Mouse (Mus musculus) forebrain, embryonic 14.5 days (tissue): ENCODE measurements around the gene Rhot2. TPM values are rescaled to one million over a fixed set of nuclear protein-coding genes. Genes with fewer than 3 reads are reported as not detected.

Source experiments
- ATAC-seq: fragments of 200-750 bp; cut with Nextera tagmentation; 2 replicates; pipeline ENCODE4 v1.8.0; 2017; ENCODE audit warnings: mild to moderate bottlenecking, moderate library complexity
- DNase-seq: peaks from one replicate; pipeline ENCODE4 v3.0.0-alpha.2; 2015; ENCODE audit warnings: low spot score
- H3K27ac ChIP-seq: fragments of 300-500 bp; sonication (generic); 2 replicates; pipeline ENCODE4 v1.5.1; 2014; ENCODE audit warnings: low read depth, mild to moderate bottlenecking, control low read depth, low read length, moderate library complexity
- H3K27me3 ChIP-seq: fragments of 300-500 bp; sonication (generic); replicated peaks from 2 replicates; pipeline ENCODE4 v1.6.1; 2014; ENCODE audit warnings: low read length, control low read depth, mixed read lengths; ENCODE audit not compliant: control insufficient read depth, insufficient read depth
- H3K36me3 ChIP-seq: fragments of 300-500 bp; sonication (generic); 2 replicates; pipeline ENCODE4 v1.6.1; 2014; ENCODE audit warnings: low read length, control low read depth; ENCODE audit not compliant: control insufficient read depth, insufficient read depth
- H3K4me1 ChIP-seq: fragments of 300-500 bp; sonication (generic); 2 replicates; pipeline ENCODE4 v1.6.1; 2014; ENCODE audit warnings: antibody characterized with exemption, low read length, control low read depth; ENCODE audit not compliant: control insufficient read depth, insufficient read depth
- H3K4me2 ChIP-seq: fragments of 300-500 bp; sonication (generic); 2 replicates; pipeline ENCODE4 v1.6.1; 2014; ENCODE audit warnings: mild to moderate bottlenecking, control low read depth, low read length
- H3K4me3 ChIP-seq: fragments of 300-500 bp; sonication (generic); 2 replicates; pipeline ENCODE4 v1.5.1; 2014; ENCODE audit warnings: low read depth, low read length, control low read depth
- H3K9ac ChIP-seq: fragments of 300-500 bp; sonication (generic); 2 replicates; pipeline ENCODE4 v1.6.1; 2014; ENCODE audit warnings: mild to moderate bottlenecking, low read length, control low read depth, moderate library complexity
- H3K9me3 ChIP-seq: fragments of 300-500 bp; sonication (generic); replicated peaks from 2 replicates; pipeline ENCODE4 v1.6.1; 2016; ENCODE audit warnings: low read length, control low read depth, mixed read lengths; ENCODE audit not compliant: control insufficient read depth
- WGBS: fragments of 180-500 bp; shearing (Covaris S2); extraction: QIAGEN DNeasy Blood & Tissue Kit; methylation state at CpG from one replicate; pipeline ENCODE4 v1.1.7; 2014; 5-methylcytosine and 5-hydroxymethylcytosine counted together
- polyA plus RNA-seq: library from polyadenylated mRNA; unstranded; fragments of >200 nt; fragmentation: Nextera tagmentation; extraction: Ambion mirVana; gene quantifications from 2 replicates; pipeline ENCODE4 v1.2.1, GENCODE M21; 2014

The Rhot2 gene
- polyA plus RNA-seq, 1 experiment from 2014 or later: 11.3 TPM

DNA sequence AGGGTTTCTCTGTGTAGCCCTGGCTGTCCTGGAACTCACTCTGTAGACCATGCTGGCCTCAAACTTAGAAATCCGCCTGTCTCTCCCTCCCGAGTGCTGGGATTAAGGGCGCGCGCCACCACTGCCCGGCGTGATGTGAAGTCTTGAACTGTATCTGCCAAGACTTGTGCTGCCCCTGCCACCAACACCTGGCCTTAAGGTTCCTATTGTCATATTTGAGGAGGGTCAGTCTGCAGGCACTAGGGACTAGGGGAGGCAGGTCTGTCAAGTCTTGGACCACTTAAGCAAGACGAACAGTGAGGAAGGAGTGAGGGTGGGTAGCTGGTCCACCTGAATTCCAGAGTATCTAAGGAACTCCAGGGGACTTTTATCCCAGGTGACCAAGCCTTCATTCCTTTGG lies 24.8 kb upstream of the Rhot2 start:
- H3K4me3 ChIP-seq: no peak overlapping the region
- H3K9me3 ChIP-seq: no peaks in the 10 kb centered on the region
- no peaks in the 10 kb centered on the region for H3K36me3 ChIP-seq
- no peak overlapping the region for H3K27ac ChIP-seq
- no peaks in the 10 kb centered on the region for H3K27me3 ChIP-seq
- H3K4me1 ChIP-seq: peaks cover 12% of the 10 kb centered on the region; the same call in 1 of the 2 replicates
- DNase-seq: no peak
- WGBS: 88% methylated on average over 8 of the region's 8 CpGs
- no peak for ATAC-seq
- no peak overlapping the region for H3K9ac ChIP-seq
- no peak overlapping the region for H3K4me2 ChIP-seq

DNA sequence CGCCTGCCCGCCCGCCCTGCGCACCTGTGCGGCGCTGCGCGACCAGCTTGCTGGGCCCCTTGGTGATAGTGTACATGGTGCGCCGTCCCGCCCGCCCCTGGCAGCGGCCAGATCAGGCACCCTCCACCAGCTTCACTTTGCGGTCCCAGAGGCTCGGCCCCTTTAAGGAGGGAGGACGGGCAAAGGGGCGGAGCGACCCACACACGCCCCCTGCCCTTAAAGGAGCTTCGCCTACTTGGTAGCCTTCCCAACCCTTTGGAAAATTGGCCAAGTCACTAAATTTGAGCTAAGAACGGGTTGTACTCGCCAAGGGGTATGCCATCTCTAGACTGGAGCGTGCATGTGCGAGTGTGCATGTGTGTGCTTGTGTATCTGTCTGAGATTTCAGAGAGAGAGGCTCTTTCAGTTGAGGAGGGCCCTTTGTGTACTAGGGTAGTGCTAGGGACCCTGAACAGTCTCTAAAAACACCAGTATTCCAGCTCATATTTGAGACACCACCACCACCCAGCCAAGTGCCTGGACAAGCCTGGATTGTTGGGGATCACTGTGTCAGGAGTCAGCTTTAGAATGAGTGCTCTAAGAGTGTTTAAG lies 24.0 kb upstream of the Rhot2 start, which contains the start of gene Mcrip2:
Gene Mcrip2, minus strand, starts transcription at position 164 of the 591 bp plus-strand sequence.
- DNase-seq (peak; percentile 91), ATAC-seq (peak; percentile 94)
- Histone ChIP-seq H3K27me3 (no peaks in the 10 kb centered on the region), H3K27ac (peak within 1 kb of the TSS; percentile 55; the same call in 1 of the 2 replicates), H3K4me2 (peak within 1 kb of the TSS; percentile 99), H3K4me3 (peak within 1 kb of the TSS; percentile 62), H3K9ac (peak within 1 kb of the TSS; percentile 69), H3K9me3 (no peaks in the 10 kb centered on the region), H3K36me3 (no peaks in the 10 kb centered on the region), H3K4me1 (peaks cover 6% of the 10 kb centered on the region; the same call in 1 of the 2 replicates)
- 0% methylated on average over 24 of the region's 24 CpGs for WGBS

DNA sequence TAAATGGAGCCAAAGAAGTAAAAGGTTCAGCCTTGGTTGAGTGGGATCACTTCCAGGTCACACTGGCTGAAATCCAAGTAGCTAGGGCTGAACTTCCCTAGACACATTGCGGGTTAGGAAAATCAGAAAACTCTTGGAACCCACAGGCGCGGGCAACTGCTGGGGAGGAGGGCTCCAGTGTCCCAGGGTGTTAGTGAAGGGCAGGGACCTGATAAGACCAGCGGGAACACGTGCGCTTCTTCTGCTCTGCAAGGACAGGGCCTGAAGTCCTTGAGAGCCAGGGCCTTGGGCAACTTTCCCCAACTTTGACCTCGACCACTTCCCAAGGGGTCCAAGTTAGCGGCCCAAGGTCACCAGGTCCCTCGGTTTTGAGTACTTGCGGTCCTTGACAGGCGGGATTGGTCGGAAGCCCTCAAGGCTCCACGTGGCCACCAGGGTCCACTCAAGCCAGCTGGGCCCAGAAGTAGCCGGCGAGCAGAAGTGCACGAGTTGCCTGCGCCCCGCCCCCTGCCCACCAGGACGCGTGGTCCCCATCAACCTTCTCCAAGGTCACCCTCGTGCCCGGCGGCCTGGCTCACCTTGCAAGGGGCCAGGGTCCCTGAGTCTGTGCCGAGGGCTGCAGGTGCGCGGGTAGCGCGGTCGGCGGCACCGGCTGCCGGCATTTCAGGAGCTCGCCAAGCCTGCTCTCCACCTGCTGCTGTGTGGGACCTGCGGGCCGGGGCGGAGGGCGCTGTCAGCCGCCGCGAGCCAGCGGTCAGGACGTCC lies 23.4 kb upstream of the Rhot2 start:
- Histone ChIP-seq H3K27me3 (no peaks in the 10 kb centered on the region), H3K27ac (no peak overlapping the region)
- ATAC-seq: peak; percentile 51

DNA sequence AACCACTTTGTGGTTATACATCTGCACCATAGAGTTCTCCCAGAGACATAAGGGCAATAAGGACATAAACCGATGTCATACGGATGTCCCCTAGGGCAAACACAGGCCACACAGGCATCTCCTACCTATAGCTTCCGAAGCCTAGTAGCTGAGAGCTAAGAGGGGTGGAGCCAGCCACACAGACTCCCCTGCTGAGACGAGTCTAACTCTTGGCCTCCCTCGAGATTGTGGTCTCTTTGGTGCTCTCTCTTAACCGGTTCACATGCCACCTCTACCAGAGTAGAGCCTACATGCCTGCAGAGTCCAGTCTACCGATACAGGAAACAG lies 22.8 kb upstream of the Rhot2 start:
- no peaks in the 10 kb centered on the region for H3K36me3 ChIP-seq
- peak overlapping the region; percentile 69 for H3K9ac ChIP-seq

More for the DNA sequence above, 23.4 kb upstream of the Rhot2 start:
- H3K9me3 ChIP-seq: no peaks in the 10 kb centered on the region
- peak overlapping the region; percentile 62 for H3K4me3 ChIP-seq
- peaks cover 6% of the 10 kb centered on the region; the same call in 1 of the 2 replicates for H3K4me1 ChIP-seq
- peak; percentile 17 for DNase-seq
- peak overlapping the region; percentile 69 for H3K9ac ChIP-seq
- 2% methylated on average over 41 of the region's 42 CpGs for WGBS
- peak overlapping the region; percentile 99 for H3K4me2 ChIP-seq
- H3K36me3 ChIP-seq: no peaks in the 10 kb centered on the region

DNA sequence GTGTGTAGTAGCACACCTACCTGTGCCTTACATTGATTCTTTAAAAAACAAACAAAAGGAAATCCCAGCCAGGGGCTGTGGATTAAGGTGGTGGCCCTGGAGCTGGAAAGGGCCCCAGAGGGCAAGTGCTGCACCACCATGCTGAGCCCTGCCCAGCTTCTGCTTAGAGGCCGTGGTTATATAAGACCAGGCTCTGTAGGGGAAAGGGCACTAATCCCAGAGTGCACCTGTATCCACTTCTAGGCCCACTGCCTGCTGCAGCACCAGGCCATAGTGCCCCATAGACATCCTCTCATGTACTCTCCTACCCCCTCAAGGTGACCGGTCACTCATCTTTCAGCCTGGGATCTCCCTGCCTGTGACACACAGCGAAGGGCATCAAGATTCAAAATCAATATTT lies 21.5 kb upstream of the Rhot2 start:
- no peak overlapping the region for H3K4me2 ChIP-seq
- no peak overlapping the region for H3K27ac ChIP-seq
- H3K9me3 ChIP-seq: no peaks in the 10 kb centered on the region
- H3K4me1 ChIP-seq: peaks cover 10% of the 10 kb centered on the region; the same call in 1 of the 2 replicates
- WGBS: 88% methylated on average over 3 of the region's 3 CpGs
- no peaks in the 10 kb centered on the region for H3K36me3 ChIP-seq
- ATAC-seq: no peak
- DNase-seq: no peak
- no peak overlapping the region for H3K4me3 ChIP-seq
- H3K9ac ChIP-seq: no peak overlapping the region
- H3K27me3 ChIP-seq: no peaks in the 10 kb centered on the region

More for the DNA sequence above, 22.8 kb upstream of the Rhot2 start:
- peak overlapping the region; percentile 99 for H3K4me2 ChIP-seq
- peaks cover 6% of the 10 kb centered on the region; the same call in 1 of the 2 replicates for H3K4me1 ChIP-seq
- H3K9me3 ChIP-seq: no peaks in the 10 kb centered on the region
- 13% methylated on average over 7 of the region's 7 CpGs for WGBS
- DNase-seq (no peak), ATAC-seq (no peak)
- H3K27me3 ChIP-seq: no peaks in the 10 kb centered on the region
- peak overlapping the region; percentile 62 for H3K4me3 ChIP-seq
- no peak overlapping the region for H3K27ac ChIP-seq

DNA sequence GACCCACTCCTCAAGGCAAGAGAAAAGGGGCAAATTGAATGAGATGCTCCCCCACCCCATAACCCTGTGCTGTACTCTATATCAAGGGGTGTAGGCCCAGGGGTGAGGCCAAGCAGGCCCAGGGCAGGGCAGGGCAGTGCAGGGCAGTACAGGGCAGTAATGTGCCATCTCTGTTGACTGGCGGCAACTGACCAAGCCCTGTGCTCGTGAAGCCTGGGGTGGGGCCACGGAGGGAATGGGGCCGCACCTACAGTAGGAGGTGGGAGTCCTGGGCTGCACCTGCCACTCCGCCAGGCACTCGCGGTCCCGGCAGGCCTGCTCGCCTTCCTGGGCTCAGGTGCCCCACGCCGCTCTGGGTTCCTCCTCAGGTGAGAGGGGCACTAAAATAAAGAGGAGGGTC lies 20.6 kb upstream of the Rhot2 start:
- no peak for DNase-seq
- no peaks in the 10 kb centered on the region for H3K27me3 ChIP-seq
- peaks cover 16% of the 10 kb centered on the region for H3K4me1 ChIP-seq
- 90% methylated on average over 11 of the region's 11 CpGs for WGBS
- H3K4me2 ChIP-seq: no peak overlapping the region
- no peaks in the 10 kb centered on the region for H3K9me3 ChIP-seq
- no peak for ATAC-seq
- no peak overlapping the region for H3K9ac ChIP-seq
- no peaks in the 10 kb centered on the region for H3K36me3 ChIP-seq
- H3K27ac ChIP-seq: no peak overlapping the region
- H3K4me3 ChIP-seq: no peak overlapping the region

DNA sequence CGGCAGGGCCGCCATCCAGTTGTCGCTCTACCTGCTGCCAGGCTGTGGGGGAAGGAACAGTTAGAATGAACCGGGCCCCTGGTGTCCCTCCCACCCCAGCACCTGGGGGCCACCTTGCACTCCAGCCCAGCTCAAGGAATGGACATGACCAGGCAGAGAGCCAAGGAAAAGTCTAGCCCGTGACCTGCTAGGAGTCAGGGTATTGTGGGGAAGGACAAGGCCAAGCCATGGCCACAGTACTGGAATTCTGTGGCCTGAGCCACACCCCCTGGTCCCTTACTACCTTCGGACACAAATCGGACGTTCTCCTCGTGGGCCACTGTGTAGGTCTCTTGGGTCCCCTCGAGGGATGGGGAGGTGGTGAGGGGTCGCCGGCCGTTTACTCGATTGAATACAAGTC lies 19.7 kb upstream of the Rhot2 start:
- no peaks in the 10 kb centered on the region for H3K36me3 ChIP-seq
- no peak overlapping the region for H3K4me3 ChIP-seq
- H3K9ac ChIP-seq: no peak overlapping the region
- ATAC-seq (no peak), DNase-seq (no peak)
- no peak overlapping the region for H3K27ac ChIP-seq
- H3K27me3 ChIP-seq: no peaks in the 10 kb centered on the region
- H3K9me3 ChIP-seq: no peaks in the 10 kb centered on the region
- 93% methylated on average over 14 of the region's 14 CpGs for WGBS
- H3K4me2 ChIP-seq: no peak overlapping the region
- peaks cover 17% of the 10 kb centered on the region for H3K4me1 ChIP-seq

DNA sequence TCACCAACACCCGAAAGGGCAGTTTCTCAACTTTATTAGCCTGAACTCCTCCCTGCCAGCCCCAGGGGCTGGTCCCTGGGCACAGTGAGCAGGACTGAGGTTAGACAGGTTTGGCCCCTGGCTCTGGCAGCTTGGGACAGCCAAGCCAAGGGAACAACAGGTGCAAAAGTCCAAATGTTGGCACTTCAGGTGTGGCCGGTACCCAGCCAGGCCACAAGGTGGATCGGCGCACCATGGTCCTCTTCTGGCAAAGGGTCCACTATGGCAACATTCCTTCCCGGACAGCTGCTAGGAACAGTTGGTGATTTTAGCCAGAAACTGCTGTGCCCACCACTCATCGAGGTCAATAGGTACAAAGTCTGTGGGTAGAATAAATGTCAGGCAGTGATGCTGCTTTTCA lies 19.0 kb upstream of the Rhot2 start:
- WGBS: 92% methylated on average over 6 of the region's 6 CpGs
- Histone ChIP-seq H3K9ac (no peak overlapping the region), H3K9me3 (no peaks in the 10 kb centered on the region), H3K36me3 (no peaks in the 10 kb centered on the region), H3K27ac (no peak overlapping the region), H3K4me3 (no peak overlapping the region), H3K27me3 (no peaks in the 10 kb centered on the region), H3K4me1 (peaks cover 17% of the 10 kb centered on the region), H3K4me2 (no peak overlapping the region)
- no peak for DNase-seq
- no peak for ATAC-seq
